Mouse (Mus musculus) embryonic fibroblast, embryonic 13.5 days (primary cell): ENCODE results near the gene Stc2. TPM values are rescaled to one million over a fixed set of nuclear protein-coding genes. Genes with fewer than 3 reads are reported as not detected.

Experiments
- H3K27ac ChIP-seq: 2 replicates; pipeline ENCODE4 v1.5.1; 2012; ENCODE audit warnings: low read length, control low read depth, inconsistent platforms; ENCODE audit not compliant: insufficient read depth
- H3K4me1 ChIP-seq: 2 replicates; pipeline ENCODE4 v1.6.1; 2011; ENCODE audit warnings: low read length; ENCODE audit not compliant: control insufficient read depth, insufficient read depth
- H3K4me3 ChIP-seq: 2 replicates; pipeline ENCODE4 v1.5.1; 2011; ENCODE audit warnings: mild to moderate bottlenecking, control low read depth, low read length; ENCODE audit not compliant: insufficient read depth
- CTCF ChIP-seq: IDR thresholded peaks from 2 replicates; pipeline ENCODE4 v1.5.1; 2011; ENCODE audit warnings: mild to moderate bottlenecking, control low read depth, low read length, moderate library complexity, borderline replicate concordance; ENCODE audit not compliant: insufficient read depth
- POLR2A ChIP-seq: IDR thresholded peaks from 2 replicates; pipeline ENCODE4 v1.6.1; 2011; ENCODE audit warnings: low read depth, mild to moderate bottlenecking, control low read depth, low read length, moderate library complexity
- polyA plus RNA-seq: library from polyadenylated mRNA; stranded (reverse); fragments of >200 nt; gene quantifications from 2 replicates; pipeline ENCODE4 v1.2.4, GENCODE M21; 2011; ENCODE audit warnings: low read depth; ENCODE audit not compliant: missing spikeins, insufficient read length

Gene Stc2
- polyA plus RNA-seq, 1 experiment, result 11.7 TPM

DNA sequence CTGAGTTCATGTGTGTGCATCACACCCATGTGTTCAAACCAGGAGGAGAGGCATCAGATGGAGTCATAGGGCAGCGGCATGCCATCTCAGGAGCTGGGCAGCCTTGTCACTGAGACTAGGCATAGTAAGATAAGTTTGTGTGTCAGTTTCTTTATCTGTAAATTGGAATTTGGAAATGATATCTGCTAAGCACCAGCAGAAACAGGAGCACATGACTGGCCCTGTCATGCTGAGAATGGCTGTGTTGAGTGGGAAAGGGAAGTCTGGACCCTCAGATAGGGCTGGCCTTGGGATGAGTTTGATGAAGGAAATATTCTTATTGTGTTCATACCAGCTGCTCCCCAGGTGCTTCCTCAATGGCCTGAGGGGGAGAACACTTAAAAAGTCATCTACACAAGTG is 14.1 kb downstream of the Stc2 start:
- TF ChIP-seq CTCF (no peak), POLR2A (no peak)
- H3K27ac ChIP-seq, result no peak overlapping the region

DNA sequence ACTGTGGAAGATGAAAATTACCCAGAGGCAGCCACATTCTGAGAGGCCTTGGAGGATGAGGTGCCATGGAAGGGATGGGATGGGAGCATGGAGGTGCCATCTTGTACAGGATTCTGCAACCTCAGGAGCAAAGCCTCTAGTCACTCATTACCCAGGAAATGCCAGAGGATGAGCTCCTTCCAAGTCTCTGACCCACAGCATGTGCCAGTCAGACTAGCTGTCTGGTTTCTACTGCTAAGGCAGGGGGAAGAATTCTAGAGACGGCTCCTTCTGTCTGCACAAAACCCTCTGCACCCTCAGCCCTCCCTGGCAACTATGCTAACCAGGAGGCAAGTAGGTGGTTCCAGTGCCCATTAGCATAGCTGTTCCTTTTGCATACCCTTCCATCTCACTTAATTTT is 15.4 kb downstream of the Stc2 start:
- Histone ChIP-seq H3K4me3 (no peak overlapping the region), H3K4me1 (no peaks in the 10 kb centered on the region), H3K27ac (no peak overlapping the region)
- TF ChIP-seq POLR2A (no peak), CTCF (no peak)

More for the DNA sequence above, 14.1 kb downstream of the Stc2 start:
- Histone ChIP-seq H3K4me1 (no peaks in the 10 kb centered on the region), H3K4me3 (no peak overlapping the region)

Other genes starting within 250 kb of the Stc2 start
- gene Gm17332, start 187.6 kb downstream of the Stc2 start, polyA plus RNA-seq, result not detected in 2 replicates